Mouse (Mus musculus) neutrophil, adult 5-6 weeks (primary cell): Measurements from ENCODE around the gene Klra7. TPM values are rescaled to one million over a fixed set of nuclear protein-coding genes. Genes with fewer than 3 reads are reported as not detected.
"Not testable (repeated sequence)": the region's sequence is repeated elsewhere in the genome, so short reads cannot be mapped to it uniquely, and the experiment has no call there.

Experiments
- ATAC-seq: fragments of 151-379, 151-347 bp; 2 replicates; pipeline ENCODE4 v1.8.0; 2017; ENCODE audit warnings: mild to moderate bottlenecking, moderate TSS enrichment; ENCODE audit not compliant: insufficient number of reproducible peaks, poor library complexity, low FRiP score, severe bottlenecking; ENCODE audit errors: extremely low read depth
- total RNA-seq: library from RNA; stranded (forward); fragments of 200-1000 nt; gene quantifications from 2 replicates; pipeline ENCODE4 v1.2.3, GENCODE M21; 2017

The Klra7 gene
- 3.4 and 3.6 TPM in 2 replicates for total RNA-seq

DNA sequence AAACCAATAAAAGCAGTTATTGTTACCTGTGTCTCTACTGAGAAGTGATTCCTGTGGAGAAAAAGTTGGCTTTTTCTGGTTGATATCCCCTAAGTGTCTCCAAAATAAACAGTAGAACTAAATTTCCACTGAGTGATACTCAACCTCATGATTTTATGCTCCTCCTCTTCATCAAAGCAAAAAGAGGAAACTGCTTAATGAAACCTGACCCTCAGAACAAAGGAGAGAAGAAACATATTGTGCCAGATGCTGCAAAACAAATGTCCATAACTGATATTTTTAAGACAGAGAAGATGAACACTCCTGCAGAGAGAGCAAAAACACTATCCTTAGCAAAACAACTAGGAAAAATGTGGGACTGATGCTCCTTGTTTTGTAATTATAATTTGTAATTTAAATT is at the start of gene Klra7:
Gene Klra7 (minus strand): TSS at position 101 of the 400 bp plus-strand sequence.
- no peak for ATAC-seq

DNA sequence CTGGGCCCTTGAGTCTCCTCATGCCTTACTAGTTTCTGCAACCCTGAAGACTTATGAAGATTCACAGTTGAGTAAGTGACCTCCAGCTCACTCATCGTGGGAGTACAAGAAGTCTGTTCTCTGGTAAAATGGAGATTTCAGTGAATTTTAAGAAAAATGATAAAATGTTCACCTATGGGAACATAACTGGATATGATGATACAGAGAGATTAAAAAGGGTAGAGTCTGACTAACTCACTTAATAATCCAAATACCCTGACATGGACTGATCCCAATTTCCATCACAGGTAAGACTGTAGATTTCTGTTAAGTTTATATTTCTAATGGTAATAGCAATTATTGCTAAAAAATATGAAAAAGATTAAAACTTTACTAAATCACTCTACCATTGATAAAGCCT is 48.7 kb upstream of the Klra7 start, which contains the start of gene Klra10:
Gene Klra10 (minus strand): TSS at position 101 of the 400 bp plus-strand sequence.
- ATAC-seq: not testable (repeated sequence)

DNA sequence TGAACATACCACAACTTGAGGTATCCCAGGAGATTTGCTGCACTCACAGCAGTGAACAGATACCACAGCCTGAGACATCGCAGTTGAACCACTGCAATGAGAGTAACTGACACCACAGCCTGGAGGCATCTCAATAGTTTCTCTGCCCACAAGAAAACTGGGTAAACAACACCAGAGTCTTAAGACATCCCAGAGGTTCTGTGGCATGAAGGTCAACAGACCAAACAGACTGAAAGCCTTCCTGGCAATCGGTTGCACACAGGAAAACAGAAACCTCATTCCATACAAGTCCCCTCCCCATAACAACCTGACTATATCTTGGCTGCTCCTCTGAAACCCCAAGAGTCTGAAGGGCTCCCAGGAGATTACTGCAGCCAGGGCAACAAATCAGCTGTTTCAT is 22.2 kb upstream of the Klra7 start:
- ATAC-seq: no peak

DNA sequence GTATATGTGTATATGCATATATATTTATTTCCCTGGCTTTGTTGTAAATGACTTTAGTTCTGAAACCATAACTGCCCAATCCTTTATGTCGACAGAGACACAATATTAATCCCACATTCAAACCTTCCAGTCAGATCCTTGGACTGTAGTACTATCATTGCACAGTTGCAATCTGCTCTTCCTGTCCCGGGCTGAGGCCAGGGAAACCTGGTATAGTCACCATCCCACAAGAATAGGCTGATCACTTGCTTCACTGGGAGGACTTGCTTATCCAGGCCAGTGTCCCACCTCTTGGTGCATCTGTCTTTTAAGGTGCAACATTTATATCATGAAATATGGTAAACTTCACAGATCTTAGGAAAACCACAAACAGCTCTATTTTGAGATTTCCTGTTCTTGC is 4.4 kb upstream of the Klra7 start:
- ATAC-seq: no peak

DNA sequence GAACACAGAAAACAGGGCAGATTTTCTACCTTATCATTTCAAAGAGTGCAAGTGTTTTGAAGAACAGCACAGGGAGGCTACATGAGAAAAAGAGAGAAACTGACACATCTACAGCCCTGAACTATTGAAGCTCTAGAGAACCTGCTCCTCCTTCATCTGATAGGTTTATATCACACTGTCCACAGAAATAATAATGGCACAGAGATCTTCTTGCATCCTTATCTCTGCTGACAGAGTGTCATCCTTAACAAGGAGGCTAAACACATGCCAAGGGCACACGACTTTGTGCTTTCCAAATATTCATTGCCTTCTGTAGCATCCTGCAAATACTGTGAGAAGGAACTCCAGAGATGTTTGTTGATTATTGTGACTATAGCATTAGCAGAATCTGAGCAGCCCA is 3.5 kb upstream of the Klra7 start:
- ATAC-seq: no peak

DNA sequence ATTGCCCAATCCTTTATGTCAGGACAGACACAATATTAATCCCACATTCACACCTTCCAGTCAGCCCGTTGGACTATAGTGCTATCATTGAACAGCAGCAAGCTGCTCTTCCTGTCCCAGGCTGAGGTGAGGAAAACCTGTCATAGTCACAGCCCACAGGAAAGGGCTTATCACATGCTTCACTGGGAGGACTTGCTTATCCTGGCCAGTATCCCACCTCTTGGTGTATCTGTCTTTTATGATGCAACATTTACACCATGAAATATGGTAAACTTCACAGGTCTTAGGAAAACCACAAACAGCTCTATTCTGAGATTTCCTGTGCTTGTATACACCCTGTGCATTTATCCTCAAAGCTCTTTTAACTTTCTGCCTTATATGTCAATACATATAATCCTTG is 35.7 kb downstream of the Klra7 start:
- 0 out of 2 replicates have a peak, but pooled peaks have one; percentile 16 for ATAC-seq

DNA sequence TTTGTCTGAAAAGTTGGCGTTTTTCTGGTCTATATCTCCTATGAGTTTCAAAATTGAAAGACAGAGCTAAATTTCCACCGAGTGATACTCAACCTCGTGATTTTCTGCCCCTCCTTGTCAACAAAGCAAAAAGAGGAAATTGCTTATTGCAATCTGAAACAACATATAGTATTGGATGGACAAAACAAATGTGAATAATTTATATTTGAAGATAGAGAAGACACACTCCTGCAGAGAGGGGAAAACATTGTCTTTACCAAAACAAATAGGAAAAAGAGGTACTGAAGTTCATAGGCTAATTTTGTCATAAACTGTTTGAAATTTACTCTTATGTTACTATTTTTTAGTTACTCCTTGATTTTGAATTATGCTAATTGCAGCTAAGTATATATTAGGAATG is 40.1 kb downstream of the Klra7 start, which contains the start of gene Klra9:
Gene Klra9 (minus strand): TSS at position 101 of the 400 bp plus-strand sequence.
- ATAC-seq: not testable (repeated sequence)

Other genes starting within 250 kb of the Klra7 start
- not detected in 2 replicates for gene Klra6, start 206.4 kb downstream of the Klra7 start, total RNA-seq
- 0.37 and 1.6 TPM in 2 replicates for gene Klra4, start 166.1 kb downstream of the Klra7 start, total RNA-seq
- gene Klra8, start 103.4 kb downstream of the Klra7 start, total RNA-seq: 4.4 and 5.2 TPM in 2 replicates
- gene Klra9, start 40.2 kb downstream of the Klra7 start, total RNA-seq: 1.7 and 2.6 TPM in 2 replicates
- gene Klra10, start 48.6 kb upstream of the Klra7 start, total RNA-seq: 0.93 and 2.5 TPM in 2 replicates
- 0.49 and 4.4 TPM in 2 replicates for gene Klra3, start 104.3 kb upstream of the Klra7 start, total RNA-seq
- 1.3 and 2.2 TPM in 2 replicates for gene Klra1, start 153.6 kb upstream of the Klra7 start, total RNA-seq